Mouse (Mus musculus): ENCODE results near the gene Stard8. TPM values are rescaled to one million over a fixed set of nuclear protein-coding genes. Genes with fewer than 3 reads are reported as not detected.
A peak's percentile ranks its signal among the peaks of the same experiment; 100 is the strongest.
"Not testable (repeated sequence)": the region's sequence is repeated elsewhere in the genome, so short reads cannot be mapped to it uniquely, and the experiment has no call there.

The Stard8 gene
- 10 to 100 TPM; 21.8 to 36.0 TPM for total RNA-seq (2021)
- long read RNA-seq, experiment 1, partial matches to known transcripts: 3 of 7 reads
- long read RNA-seq, experiment 1, other reads (novel, unspliced or antisense): 4 of 7 reads
- long read RNA-seq, experiment 2, full-length matches to known transcripts: 1 of 20 reads
- long read RNA-seq, experiment 2, partial matches to known transcripts: 12 of 20 reads
- long read RNA-seq, experiment 2, other reads (novel, unspliced or antisense): 7 of 20 reads

GRCm38 (mm10) chrX:99003046-99003445 lies at the start of gene Stard8:
Stard8 (plus strand) TSS chrX:99003248.
- no peak for DNase-seq (ENCODE audit: low spot score in 2 of 2)
- intact Hi-C loops (cut with DNase I): no loop called here

DNA sequence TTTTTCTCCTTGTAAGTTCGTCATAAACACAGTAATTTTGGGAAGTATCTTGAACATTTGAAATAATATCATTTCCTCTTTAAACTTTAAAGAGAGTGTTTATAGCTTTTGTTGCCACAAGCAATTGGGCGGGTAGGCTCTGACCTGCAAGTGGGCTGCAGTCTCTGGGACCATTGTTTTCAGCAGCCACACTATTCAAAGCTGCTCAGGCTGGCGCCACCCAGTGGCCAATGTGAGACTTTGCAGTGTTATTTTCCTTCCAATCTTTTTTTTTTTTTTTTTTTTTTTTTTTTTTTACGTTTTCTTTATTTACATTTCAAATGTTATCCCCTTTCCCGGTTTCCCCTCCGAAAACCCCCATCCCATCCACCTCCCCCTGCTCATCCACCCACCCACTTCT lies 49.1 kb upstream of the Stard8 start:
- intact Hi-C loops (cut with DNase I): no loop called here
- DNase-seq (ENCODE audit: low spot score in 2 of 2): no peak

DNA sequence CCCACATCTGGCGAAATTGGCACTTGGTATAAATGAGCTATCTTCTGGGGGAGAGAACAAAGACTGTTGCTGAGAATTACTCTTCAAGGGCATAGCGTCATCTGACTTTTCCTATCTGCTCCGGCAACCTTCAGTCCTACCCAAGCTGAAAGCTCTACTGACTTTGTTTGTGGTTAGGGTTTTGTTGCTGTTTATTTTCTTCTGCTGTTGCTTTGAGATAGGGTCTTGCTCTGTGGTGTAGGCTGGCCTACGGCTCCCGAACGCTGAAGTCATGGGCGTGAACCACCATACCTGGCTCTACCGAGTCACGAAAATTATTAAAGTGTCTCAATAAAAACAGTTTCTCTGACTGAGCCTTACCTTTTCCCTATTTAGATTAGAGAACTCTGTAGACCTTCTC lies 44.8 kb upstream of the Stard8 start:
- intact Hi-C loops (cut with DNase I): no loop called here
- no peak for DNase-seq (ENCODE audit: low spot score in 2 of 2)

GRCm38 (mm10) chrX:98959050-98959449 lies 44.0 kb upstream of the Stard8 start:
- no peak for DNase-seq (ENCODE audit: low spot score in 2 of 2)

DNA sequence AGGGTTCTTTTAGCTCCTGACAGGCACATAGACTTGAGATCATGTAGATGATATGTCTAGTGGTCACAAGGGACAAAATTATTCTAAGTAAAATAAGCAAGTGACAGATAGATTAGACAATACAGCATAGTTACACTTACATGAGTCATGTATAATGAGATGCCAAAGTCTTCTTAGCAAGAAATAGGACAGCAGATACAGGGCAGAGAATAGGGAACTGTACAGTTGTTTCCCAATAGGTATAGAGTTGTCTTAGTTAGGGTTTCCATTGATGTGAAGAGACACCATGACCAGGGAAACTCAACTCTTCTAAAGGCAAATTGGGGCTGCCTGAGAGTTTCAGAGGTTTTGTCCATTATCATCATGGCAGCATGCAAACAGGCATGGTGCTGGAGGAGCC lies 39.3 kb upstream of the Stard8 start:
- intact Hi-C loops (cut with DNase I): no loop called here
- no peak for DNase-seq (ENCODE audit: low spot score in 2 of 2)

More at GRCm38 (mm10) chrX:98959050-98959449, 44.0 kb upstream of the Stard8 start:
- intact Hi-C loops (cut with DNase I): no loop called here

DNA sequence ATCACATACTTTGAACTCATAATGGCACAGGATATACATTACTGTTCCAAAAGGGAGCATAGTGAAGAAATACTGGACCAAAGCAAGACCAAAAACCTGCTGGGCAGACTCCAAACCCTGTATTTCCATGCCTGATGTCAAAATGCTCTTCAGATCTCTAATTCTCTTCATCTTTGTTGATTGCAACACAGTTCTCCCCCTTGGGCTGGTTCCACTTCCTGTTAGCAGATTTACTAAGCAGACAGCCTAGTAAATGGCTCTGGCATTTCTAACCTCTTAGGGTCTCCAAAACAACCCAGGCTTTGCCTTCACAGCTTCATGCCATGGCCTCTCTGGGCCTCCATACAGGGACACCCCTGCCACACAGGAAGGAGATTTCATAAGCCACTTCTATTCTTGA lies 38.5 kb upstream of the Stard8 start:
- no peak for DNase-seq (ENCODE audit: low spot score in 2 of 2)
- intact Hi-C loops (cut with DNase I): no loop called here

DNA sequence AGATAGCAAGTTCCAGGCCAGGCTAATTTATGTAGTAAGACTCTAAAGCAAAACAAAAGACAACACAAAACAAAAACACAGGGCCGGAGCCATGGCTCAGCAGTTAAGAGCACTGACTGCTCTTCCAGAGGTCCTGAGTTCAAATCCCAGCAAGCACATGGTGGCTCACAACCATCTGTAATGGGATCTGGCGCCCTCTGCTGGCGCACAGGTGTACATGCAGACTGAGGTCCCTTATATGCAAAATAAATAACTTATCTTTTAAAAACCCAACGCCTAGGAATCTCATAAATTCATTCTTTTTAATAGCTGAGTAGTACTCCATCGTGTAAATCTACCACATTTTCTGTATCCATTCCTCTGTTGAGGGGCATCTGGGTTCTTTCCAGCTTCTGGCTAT lies 16.4 kb upstream of the Stard8 start:
- intact Hi-C loops (cut with DNase I): loop anchor here (10.0 kb wide), 1 partner anchor 118 kb away; no protein-coding TSS in a partner anchor
- not testable (repeated sequence) for DNase-seq (ENCODE audit: low spot score in 2 of 2)

GRCm38 (mm10) chrX:98989574-98989973 lies 13.5 kb upstream of the Stard8 start:
- peak; percentile 28 to 51 for DNase-seq (ENCODE audit: low spot score in 2 of 2)
- intact Hi-C loops (cut with DNase I): loop anchor here (1.0 to 10.0 kb wide), 2 partner anchors 70 to 115 kb away; no protein-coding TSS in a partner anchor

DNA sequence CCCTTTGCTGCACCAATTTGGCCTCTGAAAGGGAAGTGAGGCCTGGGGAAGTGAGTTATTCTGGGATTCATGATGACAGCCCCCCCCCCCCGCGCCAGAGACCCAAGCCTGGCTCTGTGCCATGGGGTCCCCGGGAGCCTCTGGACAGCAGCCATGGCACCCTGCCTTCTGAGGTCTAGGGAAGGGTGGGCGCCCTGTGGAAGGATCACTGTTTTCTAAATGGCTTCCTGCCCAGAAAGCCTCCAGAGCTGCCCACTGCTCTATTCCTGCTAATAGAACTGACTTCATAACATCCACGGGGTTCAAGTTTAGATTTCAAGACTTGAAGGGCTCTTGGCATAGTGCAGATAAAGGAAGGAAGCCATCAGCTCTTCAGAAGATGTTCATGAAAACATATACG lies 983 bp upstream of the Stard8 start:
- DNase-seq (ENCODE audit: low spot score in 2 of 2): no peak
- intact Hi-C loops (cut with DNase I): no loop called here

DNA sequence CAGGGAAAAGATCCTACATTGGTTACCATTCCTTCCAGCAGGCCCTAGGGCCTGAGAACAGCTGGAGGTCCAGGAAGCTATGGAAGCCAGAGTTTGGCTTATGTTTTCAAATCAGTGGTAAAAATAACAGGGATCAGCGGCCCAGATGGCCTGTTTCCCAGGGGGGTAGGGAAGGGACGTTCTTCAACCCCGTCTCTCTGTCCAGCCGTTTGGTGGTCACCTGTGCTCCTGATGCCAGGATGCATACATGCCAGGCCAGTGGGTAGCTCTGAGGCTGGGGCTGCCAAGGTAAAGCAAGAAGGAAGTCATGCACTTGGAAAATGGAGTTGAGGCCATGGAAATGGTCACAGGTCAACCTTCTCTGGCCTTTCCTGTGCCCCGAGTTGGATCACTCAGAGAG lies 7.5 kb downstream of the Stard8 start:
- DNase-seq (ENCODE audit: low spot score in 2 of 2): no peak
- intact Hi-C loops (cut with DNase I): no loop called here

- intact Hi-C loops (cut with DNase I): no loop called here
- no peak for DNase-seq (ENCODE audit: low spot score in 2 of 2)
These were observed 8.2 kb downstream of the Stard8 start for GRCm38 (mm10) chrX:99011281-99011680.

GRCm38 (mm10) chrX:99012486-99012885 lies 9.4 kb downstream of the Stard8 start:
- no peak for DNase-seq (ENCODE audit: low spot score in 2 of 2)
- intact Hi-C loops (cut with DNase I): no loop called here

- intact Hi-C loops (cut with DNase I): no loop called here
- DNase-seq (ENCODE audit: low spot score in 2 of 2): no peak
These were observed 12.7 kb downstream of the Stard8 start for GRCm38 (mm10) chrX:99015705-99016104.

DNA sequence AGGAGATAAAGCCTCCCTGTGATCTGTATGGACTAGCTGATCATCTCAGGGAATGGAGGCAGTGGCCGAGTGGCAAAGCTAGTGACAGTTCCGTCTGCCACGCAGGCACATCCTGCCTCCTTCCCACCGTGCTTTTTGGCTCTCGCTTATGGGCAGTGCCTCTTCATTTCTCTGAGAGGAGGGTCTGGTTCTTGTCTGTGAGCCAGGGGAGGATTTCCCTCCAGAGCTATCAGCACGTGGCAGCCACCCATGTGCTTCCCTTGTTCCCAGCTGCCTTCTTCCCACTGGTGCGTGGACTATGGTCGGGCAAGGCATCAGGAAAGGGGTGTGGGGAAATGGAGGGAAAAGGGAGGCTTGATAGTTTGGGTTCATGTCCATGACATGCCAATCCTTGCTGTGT lies 13.9 kb downstream of the Stard8 start:
- DNase-seq (ENCODE audit: low spot score in 2 of 2): no peak
- intact Hi-C loops (cut with DNase I): no loop called here

DNA sequence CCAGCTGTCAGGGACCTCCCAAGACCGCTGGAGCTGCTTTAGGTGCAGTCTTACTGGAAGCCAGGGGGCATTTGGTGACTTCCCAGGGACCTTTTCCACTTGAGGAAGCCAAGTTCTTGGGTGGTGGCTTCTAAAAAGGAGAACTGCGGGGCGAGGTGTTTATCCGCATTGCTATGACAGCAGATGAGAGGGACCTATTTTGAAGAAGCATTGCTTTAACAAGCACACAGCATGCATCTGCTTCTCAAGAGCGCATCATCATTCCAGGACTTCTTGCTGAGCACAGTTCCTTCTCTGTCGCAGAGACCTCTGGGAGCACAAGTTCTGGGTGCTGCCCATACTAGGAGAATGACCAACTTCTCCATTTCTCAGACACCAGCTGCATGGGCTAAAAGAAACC lies 14.8 kb downstream of the Stard8 start:
- intact Hi-C loops (cut with DNase I): no loop called here
- DNase-seq (ENCODE audit: low spot score in 2 of 2): peak in 1 of 2 experiments; percentile 54

DNA sequence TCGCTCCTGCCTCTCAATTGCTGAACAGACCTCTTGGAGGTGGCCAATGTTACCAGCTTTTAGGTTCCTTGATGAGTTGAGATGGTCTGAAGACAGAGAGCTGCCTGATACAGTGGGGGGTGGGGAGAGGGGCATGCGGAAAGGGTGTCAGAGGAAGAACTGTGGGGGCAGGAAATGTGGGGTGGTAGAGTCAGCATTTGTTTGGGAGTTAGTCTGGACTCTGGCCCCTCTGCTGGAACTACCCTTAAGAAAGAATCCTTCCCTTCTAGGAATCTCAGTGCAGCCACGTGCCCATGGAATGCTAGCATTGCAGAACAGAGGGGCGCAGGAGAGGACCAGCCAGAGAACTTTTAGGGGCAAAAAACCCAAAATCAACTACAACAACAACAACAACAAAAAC lies 16.3 kb downstream of the Stard8 start:
- intact Hi-C loops (cut with DNase I): no loop called here
- no peak for DNase-seq (ENCODE audit: low spot score in 2 of 2)

DNA sequence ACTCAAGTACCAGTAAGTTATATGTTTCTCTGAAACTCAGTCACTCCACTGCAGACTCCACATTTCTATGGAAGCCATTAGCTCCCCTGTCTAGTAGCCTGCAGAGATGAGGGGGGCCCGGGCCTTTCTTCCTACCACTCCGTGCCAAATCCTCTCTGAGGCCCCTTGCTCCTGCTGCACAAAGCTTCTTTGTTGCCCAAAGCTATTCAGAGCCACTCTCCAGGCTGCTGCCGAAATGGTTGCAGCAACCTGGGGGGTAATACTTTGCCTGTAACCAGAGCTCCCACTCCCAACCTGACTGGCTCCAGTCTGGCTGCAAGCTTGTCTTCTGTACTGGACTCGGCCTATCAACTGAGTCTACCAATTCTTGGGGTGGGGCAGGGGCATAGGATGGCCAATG lies 17.2 kb downstream of the Stard8 start:
- intact Hi-C loops (cut with DNase I): no loop called here
- DNase-seq (ENCODE audit: low spot score in 2 of 2): no peak

GRCm38 (mm10) chrX:99021593-99021992 lies 18.5 kb downstream of the Stard8 start:
- no peak for DNase-seq (ENCODE audit: low spot score in 2 of 2)
- intact Hi-C loops (cut with DNase I): no loop called here

DNA sequence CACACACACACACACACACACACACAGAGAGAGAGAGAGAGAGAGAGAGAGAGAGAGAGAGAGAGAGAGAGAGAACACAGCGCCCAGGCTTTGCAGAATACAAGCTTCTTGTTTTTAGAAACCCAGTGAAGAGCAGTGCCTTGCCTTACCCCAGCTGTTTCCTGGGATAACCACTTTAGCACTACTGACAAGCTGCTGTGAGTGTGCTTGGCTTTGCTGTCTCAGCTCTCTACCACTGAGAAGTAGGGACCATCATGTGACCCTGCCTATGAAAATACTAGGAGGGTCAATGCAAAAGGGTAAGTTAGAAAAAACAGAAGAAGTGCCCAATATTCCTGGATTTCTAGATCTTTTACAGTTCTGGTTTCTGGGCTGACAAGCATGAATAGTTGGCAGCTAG lies 20.9 kb downstream of the Stard8 start:
- intact Hi-C loops (cut with DNase I): no loop called here
- DNase-seq (ENCODE audit: low spot score in 2 of 2): no peak

- intact Hi-C loops (cut with DNase I): no loop called here
- no peak for DNase-seq (ENCODE audit: low spot score in 2 of 2)
These were observed 32.4 kb downstream of the Stard8 start for GRCm38 (mm10) chrX:99035407-99035806.

DNA sequence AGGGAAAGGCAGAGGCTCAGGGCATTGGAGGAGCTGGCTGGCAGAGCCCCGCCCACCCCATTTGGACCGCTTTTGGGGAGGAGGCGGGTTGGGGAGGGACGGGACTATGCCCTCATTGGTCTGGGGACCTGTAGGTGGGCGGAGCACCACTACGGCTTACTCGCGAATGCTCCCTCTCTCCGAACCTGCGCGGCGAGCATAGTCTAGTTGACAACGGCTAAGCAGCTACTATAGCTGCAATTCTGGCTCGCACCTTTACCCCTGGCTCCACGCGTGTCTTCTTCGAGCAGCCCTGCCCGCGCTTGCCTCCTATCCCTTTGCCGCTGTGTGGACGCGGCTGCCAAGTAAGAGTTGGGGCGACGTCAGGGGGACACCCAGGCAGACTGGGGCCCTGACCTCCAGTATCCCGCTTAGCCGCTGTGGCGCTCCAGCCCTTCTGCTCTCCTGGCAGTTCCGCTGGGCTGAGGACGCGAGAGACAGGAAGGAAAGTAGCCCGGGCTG lies 39.5 kb downstream of the Stard8 start:
- DNase-seq (ENCODE audit: low spot score in 2 of 2): peak; percentile 63 to 72
- intact Hi-C loops (cut with DNase I): no loop called here

GRCm38 (mm10) chrX:99043275-99043674 lies 40.2 kb downstream of the Stard8 start:
- DNase-seq (ENCODE audit: low spot score in 2 of 2): no peak
- intact Hi-C loops (cut with DNase I): no loop called here

Data from left cerebral cortex, postnatal 14 days (tissue).